Mouse (Mus musculus) midbrain, embryonic 11.5 days (tissue): ENCODE results near the gene Icam5. TPM values are rescaled to one million over a fixed set of nuclear protein-coding genes. Genes with fewer than 3 reads are reported as not detected.

Experiments used
- ATAC-seq: fragments of 200-750 bp; cut with Nextera tagmentation; 2 replicates; pipeline ENCODE4 v1.8.0; 2017; ENCODE audit warnings: moderate TSS enrichment, moderate library complexity; ENCODE audit not compliant: low FRiP score
- DNase-seq: peaks from one replicate; pipeline ENCODE4 v3.0.0; 2015; ENCODE audit warnings: low spot score; ENCODE audit errors: missing footprints
- H3K27ac ChIP-seq: fragments of 300-500 bp; sonication (generic); 2 replicates; pipeline ENCODE4 v1.5.1; 2014; ENCODE audit warnings: low read depth, low read length
- H3K27me3 ChIP-seq: fragments of 300-500 bp; sonication (generic); 2 replicates; pipeline ENCODE4 v1.6.1; 2014; ENCODE audit warnings: mild to moderate bottlenecking, low read length, moderate library complexity, mixed read lengths; ENCODE audit not compliant: control insufficient read depth, insufficient read depth
- H3K36me3 ChIP-seq: fragments of 300-500 bp; sonication (generic); 2 replicates; pipeline ENCODE4 v1.6.1; 2014; ENCODE audit warnings: mild to moderate bottlenecking, low read length, moderate library complexity, mixed read lengths; ENCODE audit not compliant: control insufficient read depth, insufficient read depth
- H3K4me1 ChIP-seq: fragments of 300-500 bp; sonication (generic); 2 replicates; pipeline ENCODE4 v1.6.1; 2014; ENCODE audit warnings: low read length; ENCODE audit not compliant: control insufficient read depth, insufficient read depth
- H3K4me2 ChIP-seq: fragments of 300-500 bp; sonication (generic); 2 replicates; pipeline ENCODE4 v1.6.1; 2014; ENCODE audit warnings: mild to moderate bottlenecking, moderate library complexity
- H3K4me3 ChIP-seq: fragments of 300-500 bp; sonication (generic); 2 replicates; pipeline ENCODE4 v1.5.1; 2014; ENCODE audit warnings: low read depth, low read length
- H3K9ac ChIP-seq: fragments of 300-500 bp; sonication (generic); 2 replicates; pipeline ENCODE4 v1.6.1; 2014; ENCODE audit warnings: low read length
- H3K9me3 ChIP-seq: fragments of 300-500 bp; sonication (generic); 2 replicates; pipeline ENCODE4 v1.6.1; 2016; ENCODE audit warnings: low read length; ENCODE audit not compliant: control insufficient read depth
- WGBS: fragments of 180-500 bp; shearing (Covaris S2); extraction: QIAGEN DNeasy Blood & Tissue Kit; methylation state at CpG from one replicate; pipeline ENCODE4 v1.1.7; 2014; 5-methylcytosine and 5-hydroxymethylcytosine counted together
- polyA plus RNA-seq: library from polyadenylated mRNA; unstranded; fragments of >200 nt; fragmentation: Nextera tagmentation; extraction: Ambion mirVana; gene quantifications from 2 replicates; pipeline ENCODE4 v1.2.1, GENCODE M21; 2014

Gene Icam5
- polyA plus RNA-seq, 1 experiment from 2014 or later = not detected

GRCm38 (mm10) chr9:21030781-21031250, 1.1 kb upstream of the Icam5 start:
- Histone ChIP-seq H3K9ac (no peak overlapping the region), H3K4me1 (peaks cover 28% of the 10 kb centered on the region), H3K27ac (no peak overlapping the region), H3K4me3 (peak overlapping the region; percentile 39), H3K27me3 (peaks cover 77% of the 10 kb centered on the region), H3K9me3 (no peaks in the 10 kb centered on the region), H3K36me3 (no peaks in the 10 kb centered on the region), H3K4me2 (peak overlapping the region; percentile 83)
- peak; percentile 94 for DNase-seq
- under 1% methylated on average over 13 of the region's 13 CpGs for WGBS
- peak; percentile 56 for ATAC-seq

GRCm38 (mm10) chr9:21031251-21031895, 500 bp upstream of the Icam5 start:
- WGBS = under 1% methylated on average over 36 of the region's 36 CpGs
- DNase-seq = peak; percentile 95
- Histone ChIP-seq H3K4me2 (peak overlapping the region; percentile 83), H3K9ac (no peak overlapping the region), H3K4me3 (peak overlapping the region; percentile 39), H3K27ac (no peak overlapping the region), H3K36me3 (no peaks in the 10 kb centered on the region), H3K9me3 (no peaks in the 10 kb centered on the region), H3K27me3 (peaks cover 83% of the 10 kb centered on the region), H3K4me1 (peaks cover 28% of the 10 kb centered on the region)
- ATAC-seq = peak; percentile 54

- ATAC-seq (no peak), DNase-seq (peak; percentile 93)
- H3K4me1 ChIP-seq = peaks cover 33% of the 10 kb centered on the region
- H3K27me3 ChIP-seq = peaks cover 94% of the 10 kb centered on the region
- H3K4me2 ChIP-seq = peak overlapping the region; percentile 83; the same call in 1 of the 2 replicates
- no peak overlapping the region for H3K9ac ChIP-seq
- no peak overlapping the region for H3K27ac ChIP-seq
- 4% methylated on average over 7 of the region's 7 CpGs for WGBS
- no peaks in the 10 kb centered on the region for H3K9me3 ChIP-seq
- H3K4me3 ChIP-seq = peak overlapping the region; percentile 39
- no peaks in the 10 kb centered on the region for H3K36me3 ChIP-seq
These were observed 618 bp downstream of the Icam5 start for GRCm38 (mm10) chr9:21032491-21032890.

- Histone ChIP-seq H3K4me1 (peaks cover 35% of the 10 kb centered on the region), H3K9ac (no peak overlapping the region), H3K4me3 (peak overlapping the region; percentile 35), H3K36me3 (no peaks in the 10 kb centered on the region), H3K27me3 (peaks cover 98% of the 10 kb centered on the region), H3K27ac (no peak overlapping the region), H3K4me2 (peak overlapping the region; percentile 53), H3K9me3 (no peaks in the 10 kb centered on the region)
- WGBS = under 1% methylated on average over 34 of the region's 34 CpGs
- peak; percentile 97 for DNase-seq
- ATAC-seq = peak; percentile 31; the same call in 1 of the 2 replicates
These were observed 1.3 kb downstream of the Icam5 start for GRCm38 (mm10) chr9:21033136-21033535.

- no peak for ATAC-seq
- Histone ChIP-seq H3K4me1 (peaks cover 32% of the 10 kb centered on the region), H3K27me3 (peaks cover 96% of the 10 kb centered on the region), H3K9me3 (no peaks in the 10 kb centered on the region), H3K9ac (no peak overlapping the region), H3K36me3 (no peaks in the 10 kb centered on the region), H3K27ac (no peak overlapping the region), H3K4me2 (no peak overlapping the region), H3K4me3 (no peak overlapping the region)
- 3% methylated on average over 17 of the region's 17 CpGs for WGBS
- DNase-seq = peak; percentile 89
These were observed 2.7 kb downstream of the Icam5 start for GRCm38 (mm10) chr9:21034481-21035085.

- Histone ChIP-seq H3K9ac (no peak overlapping the region), H3K4me3 (no peak overlapping the region), H3K36me3 (no peaks in the 10 kb centered on the region), H3K4me1 (peaks cover 30% of the 10 kb centered on the region), H3K4me2 (no peak overlapping the region), H3K9me3 (no peaks in the 10 kb centered on the region), H3K27ac (no peak overlapping the region), H3K27me3 (peaks cover 93% of the 10 kb centered on the region)
- ATAC-seq (no peak), DNase-seq (no peak)
- WGBS = 16% methylated on average over 9 of the region's 9 CpGs
These were observed 3.7 kb downstream of the Icam5 start for GRCm38 (mm10) chr9:21035586-21035985.

- H3K9ac ChIP-seq = no peak overlapping the region
- no peaks in the 10 kb centered on the region for H3K9me3 ChIP-seq
- peaks cover 25% of the 10 kb centered on the region for H3K4me1 ChIP-seq
- H3K27ac ChIP-seq = no peak overlapping the region
- H3K4me3 ChIP-seq = no peak overlapping the region
- peaks cover 88% of the 10 kb centered on the region for H3K27me3 ChIP-seq
- DNase-seq (peak; percentile 90), ATAC-seq (no peak)
- no peak overlapping the region for H3K4me2 ChIP-seq
- H3K36me3 ChIP-seq = no peaks in the 10 kb centered on the region
- 4% methylated on average over 20 of the region's 20 CpGs for WGBS
These were observed 4.3 kb downstream of the Icam5 start for GRCm38 (mm10) chr9:21036161-21036560.

GRCm38 (mm10) chr9:21036666-21037065, 4.8 kb downstream of the Icam5 start:
- 2% methylated on average over 22 of the region's 22 CpGs for WGBS
- no peak for ATAC-seq
- Histone ChIP-seq H3K9me3 (no peaks in the 10 kb centered on the region), H3K4me3 (no peak overlapping the region), H3K27ac (no peak overlapping the region), H3K4me1 (peaks cover 24% of the 10 kb centered on the region), H3K4me2 (no peak overlapping the region), H3K27me3 (peaks cover 83% of the 10 kb centered on the region), H3K36me3 (no peaks in the 10 kb centered on the region), H3K9ac (no peak overlapping the region)
- peak; percentile 87 for DNase-seq

GRCm38 (mm10) chr9:21037481-21037891, 5.6 kb downstream of the Icam5 start:
- peaks cover 18% of the 10 kb centered on the region for H3K4me1 ChIP-seq
- 2% methylated on average over 31 of the region's 31 CpGs for WGBS
- ATAC-seq = peak; percentile 43; the same call in 1 of the 2 replicates

More at GRCm38 (mm10) chr9:21037481-21037891, 5.6 kb downstream of the Icam5 start:
- Histone ChIP-seq H3K27me3 (peaks cover 75% of the 10 kb centered on the region), H3K9me3 (no peaks in the 10 kb centered on the region), H3K27ac (no peak overlapping the region), H3K4me2 (peak overlapping the region; percentile 53), H3K4me3 (peak overlapping the region; percentile 24), H3K36me3 (no peaks in the 10 kb centered on the region), H3K9ac (peak overlapping the region; percentile 44)
- peak; percentile 92 for DNase-seq
